Mouse (Mus musculus): ENCODE measurements around the gene Rgl2. TPM values are rescaled to one million over a fixed set of nuclear protein-coding genes. Genes with fewer than 3 reads are reported as not detected.

Gene Rgl2
- polyA plus RNA-seq, 1 experiment from 2014 or later, result 69.9 TPM

GRCm38 (mm10) chr17:33930280-33931158 is 1.2 kb downstream of the Rgl2 start:
- Histone ChIP-seq H3K27ac (replicated peaks) (peak overlapping the region; percentile 88), H3K4me1 (peaks cover 23% of the 10 kb centered on the region), H3K9me3 (no peaks in the 10 kb centered on the region), H3K4me2 (replicated peaks) (peak overlapping the region; percentile 97), H3K36me3 (peaks cover 40% of the 10 kb centered on the region), H3K4me3 (peak overlapping the region; percentile 81), H3K27me3 (no peaks in the 10 kb centered on the region), H3K9ac (replicated peaks) (peak overlapping the region; percentile 90)
- under 1% methylated on average over 45 of the region's 45 CpGs for WGBS
- ATAC-seq (ENCODE audit: low FRiP score, low read depth), result no peak; the same call in 1 of the 2 replicates

DNA sequence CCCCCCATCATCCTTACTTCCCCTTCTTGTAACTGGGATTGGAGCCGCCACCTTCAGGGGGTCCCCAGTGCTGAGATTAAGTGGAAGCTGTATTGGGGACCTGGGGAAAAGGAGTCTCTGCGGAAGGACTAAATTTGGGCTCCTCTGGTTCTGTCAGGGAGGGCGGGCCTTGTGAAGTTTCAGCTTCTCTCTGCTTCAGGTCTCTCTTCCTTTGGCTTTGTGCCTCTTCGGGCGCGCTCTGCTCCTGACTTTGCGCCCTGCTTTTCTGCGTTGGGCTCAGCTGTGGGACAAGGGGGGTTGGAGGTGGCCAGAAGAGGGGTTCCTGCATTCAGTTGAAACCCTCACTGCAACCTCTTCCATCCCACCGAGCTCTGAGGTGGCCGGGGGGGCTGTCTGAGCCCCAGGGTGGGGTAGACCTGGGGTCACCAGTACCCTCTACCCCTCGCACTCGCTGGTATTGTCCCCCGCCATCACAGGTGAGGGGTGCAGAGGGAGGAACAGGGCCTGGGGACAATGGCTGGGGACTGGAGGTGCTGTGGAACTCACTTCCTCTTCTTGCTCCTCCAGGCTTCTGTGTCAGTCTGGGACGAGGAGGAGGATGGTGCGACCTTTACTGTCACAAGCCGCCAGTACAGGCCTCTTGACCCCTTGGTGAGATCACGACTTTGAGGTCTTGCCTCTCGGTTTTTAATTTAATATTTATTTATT is 2.0 kb downstream of the Rgl2 start:
- no peak for ATAC-seq (ENCODE audit: low FRiP score, low read depth)
- Histone ChIP-seq H3K27ac (replicated peaks) (no peak overlapping the region), H3K9ac (replicated peaks) (peak overlapping the region; percentile 90), H3K4me2 (replicated peaks) (peak overlapping the region; percentile 97), H3K27me3 (no peaks in the 10 kb centered on the region), H3K36me3 (peaks cover 47% of the 10 kb centered on the region), H3K4me3 (peak overlapping the region; percentile 81), H3K4me1 (peaks cover 23% of the 10 kb centered on the region), H3K9me3 (no peaks in the 10 kb centered on the region)
- 35% methylated on average over 18 of the region's 18 CpGs for WGBS

DNA sequence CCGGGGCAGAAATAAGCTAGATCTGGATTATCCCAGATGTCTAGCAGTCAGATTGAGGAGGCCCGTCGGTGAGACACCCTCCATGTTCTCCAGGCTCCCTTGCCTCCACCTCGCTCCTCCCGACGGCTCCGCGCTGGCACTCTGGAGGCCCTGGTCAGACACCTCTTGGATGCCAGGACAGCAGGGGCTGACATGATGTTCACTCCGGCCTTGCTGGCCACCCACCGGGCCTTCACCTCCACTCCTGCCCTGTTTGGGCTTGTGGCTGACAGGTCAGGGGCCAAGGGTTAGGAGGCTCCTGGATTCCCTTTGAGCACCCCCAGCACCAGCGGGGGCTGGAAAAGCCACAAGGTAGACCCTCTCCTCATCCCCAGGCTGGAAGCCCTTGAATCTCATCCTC is 2.6 kb downstream of the Rgl2 start:
- H3K27me3 ChIP-seq, result no peaks in the 10 kb centered on the region
- peaks cover 23% of the 10 kb centered on the region for H3K4me1 ChIP-seq
- no peak overlapping the region for H3K4me2 ChIP-seq (replicated peaks)
- 89% methylated on average over 11 of the region's 11 CpGs for WGBS
- no peaks in the 10 kb centered on the region for H3K9me3 ChIP-seq
- no peak overlapping the region for H3K4me3 ChIP-seq
- H3K27ac ChIP-seq (replicated peaks), result no peak overlapping the region
- no peak for ATAC-seq (ENCODE audit: low FRiP score, low read depth)
- H3K9ac ChIP-seq (replicated peaks), result no peak overlapping the region
- peaks cover 48% of the 10 kb centered on the region for H3K36me3 ChIP-seq

GRCm38 (mm10) chr17:33932448-33932847 is 3.1 kb downstream of the Rgl2 start:
- no peak overlapping the region for H3K4me3 ChIP-seq
- peaks cover 23% of the 10 kb centered on the region for H3K4me1 ChIP-seq
- WGBS, result 85% methylated on average over 14 of the region's 14 CpGs
- H3K4me2 ChIP-seq (replicated peaks), result no peak overlapping the region
- no peak overlapping the region for H3K9ac ChIP-seq (replicated peaks)
- peaks cover 50% of the 10 kb centered on the region for H3K36me3 ChIP-seq
- ATAC-seq (ENCODE audit: low FRiP score, low read depth), result no peak
- no peaks in the 10 kb centered on the region for H3K27me3 ChIP-seq
- H3K9me3 ChIP-seq, result no peaks in the 10 kb centered on the region
- no peak overlapping the region for H3K27ac ChIP-seq (replicated peaks)

- H3K4me3 ChIP-seq, result no peak overlapping the region
These were observed 3.6 kb downstream of the Rgl2 start for GRCm38 (mm10) chr17:33932970-33933369.

GRCm38 (mm10) chr17:33935422-33936055 is 6.2 kb downstream of the Rgl2 start:
- no peak for ATAC-seq (ENCODE audit: low FRiP score, low read depth)
- H3K4me1 ChIP-seq, result peaks cover 20% of the 10 kb centered on the region
- H3K4me2 ChIP-seq (replicated peaks), result no peak overlapping the region
- no peaks in the 10 kb centered on the region for H3K9me3 ChIP-seq
- H3K27ac ChIP-seq (replicated peaks), result no peak overlapping the region
- no peaks in the 10 kb centered on the region for H3K27me3 ChIP-seq
- 88% methylated on average over 21 of the region's 21 CpGs for WGBS
- H3K9ac ChIP-seq (replicated peaks), result no peak overlapping the region
- H3K36me3 ChIP-seq, result peaks cover 62% of the 10 kb centered on the region
- H3K4me3 ChIP-seq, result no peak overlapping the region

More at GRCm38 (mm10) chr17:33932970-33933369, 3.6 kb downstream of the Rgl2 start:
- Histone ChIP-seq H3K4me1 (peaks cover 20% of the 10 kb centered on the region), H3K9me3 (no peaks in the 10 kb centered on the region), H3K27me3 (no peaks in the 10 kb centered on the region), H3K27ac (replicated peaks) (no peak overlapping the region), H3K36me3 (peaks cover 52% of the 10 kb centered on the region), H3K4me2 (replicated peaks) (no peak overlapping the region), H3K9ac (replicated peaks) (no peak overlapping the region)
- no peak for ATAC-seq (ENCODE audit: low FRiP score, low read depth)
- WGBS, result 91% methylated on average over 15 of the region's 15 CpGs

DNA sequence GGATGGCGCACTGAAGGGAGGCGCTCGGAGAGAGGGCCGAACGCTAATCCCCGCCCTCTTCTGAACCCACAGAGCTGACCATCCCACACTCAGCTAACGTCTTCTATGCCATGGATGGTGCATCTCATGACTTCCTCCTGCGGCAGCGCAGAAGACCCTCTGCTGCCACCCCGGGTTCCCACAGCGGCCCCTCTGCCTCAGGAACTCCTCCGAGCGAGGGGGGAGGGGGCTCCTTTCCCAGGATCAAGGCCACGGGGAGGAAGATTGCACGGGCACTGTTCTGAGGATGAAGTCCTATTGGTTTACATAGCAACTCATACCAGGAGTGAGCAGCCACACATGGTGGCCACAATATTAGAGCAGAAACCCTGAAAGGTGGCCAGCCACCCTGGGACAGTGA is 7.7 kb downstream of the Rgl2 start:
- Histone ChIP-seq H3K27me3 (no peaks in the 10 kb centered on the region), H3K27ac (replicated peaks) (no peak overlapping the region), H3K4me3 (no peak overlapping the region), H3K9me3 (no peaks in the 10 kb centered on the region), H3K4me1 (peaks cover 23% of the 10 kb centered on the region), H3K4me2 (replicated peaks) (no peak overlapping the region), H3K9ac (replicated peaks) (no peak overlapping the region), H3K36me3 (peaks cover 60% of the 10 kb centered on the region)
- no peak for ATAC-seq (ENCODE audit: low FRiP score, low read depth)
- 91% methylated on average over 15 of the region's 15 CpGs for WGBS

GRCm38 (mm10) chr17:33938783-33939182 is 9.4 kb downstream of the Rgl2 start:
- Histone ChIP-seq H3K9me3 (no peaks in the 10 kb centered on the region), H3K27ac (replicated peaks) (no peak overlapping the region), H3K27me3 (no peaks in the 10 kb centered on the region), H3K36me3 (peaks cover 54% of the 10 kb centered on the region), H3K9ac (replicated peaks) (no peak overlapping the region), H3K4me1 (peaks cover 24% of the 10 kb centered on the region), H3K4me2 (replicated peaks) (peak overlapping the region; percentile 99; the same call in 1 of the 2 replicates), H3K4me3 (no peak overlapping the region)
- 82% methylated on average over 11 of the region's 11 CpGs for WGBS
- no peak for ATAC-seq (ENCODE audit: low FRiP score, low read depth)

DNA sequence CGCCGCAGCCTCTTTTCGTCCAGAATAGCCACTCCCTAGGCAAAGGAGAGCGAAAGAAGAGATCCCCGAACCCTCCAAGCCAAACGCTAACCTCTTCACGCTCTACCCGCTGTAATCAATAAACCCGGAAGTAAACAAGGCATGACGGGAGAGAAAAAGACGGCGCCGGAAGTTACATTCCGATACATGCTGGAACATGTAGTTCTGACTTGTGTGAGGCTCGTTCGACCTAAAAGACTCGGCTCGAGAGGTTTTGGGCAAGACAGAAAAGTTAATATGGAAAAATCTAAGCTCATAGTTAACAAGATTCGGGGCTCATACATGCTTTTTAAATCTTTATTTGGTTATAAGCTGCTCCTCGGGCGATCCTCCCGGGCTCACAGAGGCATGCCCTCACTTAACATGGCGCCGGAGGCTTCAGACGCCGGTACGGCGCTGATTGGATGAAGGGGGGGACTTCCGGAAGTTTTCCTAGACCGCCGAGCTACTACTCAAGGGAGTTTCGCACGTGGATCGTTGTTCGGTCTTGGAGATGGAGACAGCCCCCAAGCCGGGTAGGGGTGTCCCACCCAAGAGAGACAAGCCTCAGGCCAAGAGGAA is 11.0 kb downstream of the Rgl2 start, which contains the start of the genes Pfdn6 and Wdr46:
TSS of gene Pfdn6 (minus strand) at position 138 of the 600 bp plus-strand sequence.
TSS of gene Wdr46 (plus strand) at position 455 of the 600 bp plus-strand sequence.
- Histone ChIP-seq H3K9ac (replicated peaks) (peak within 1 kb of the TSS; percentile 79), H3K27ac (replicated peaks) (0 out of 2 replicates have a peak within 1 kb of the TSS, but pooled peaks have one; percentile 16), H3K4me2 (replicated peaks) (peak within 1 kb of the TSS; percentile 99), H3K4me1 (peaks cover 24% of the 10 kb centered on the region), H3K36me3 (peaks cover 59% of the 10 kb centered on the region), H3K27me3 (no peaks in the 10 kb centered on the region), H3K9me3 (no peaks in the 10 kb centered on the region), H3K4me3 (peak within 1 kb of the TSS; percentile 91)
- ATAC-seq (ENCODE audit: low FRiP score, low read depth), result peak; percentile 90
- WGBS, result under 1% methylated on average over 36 of the region's 36 CpGs

DNA sequence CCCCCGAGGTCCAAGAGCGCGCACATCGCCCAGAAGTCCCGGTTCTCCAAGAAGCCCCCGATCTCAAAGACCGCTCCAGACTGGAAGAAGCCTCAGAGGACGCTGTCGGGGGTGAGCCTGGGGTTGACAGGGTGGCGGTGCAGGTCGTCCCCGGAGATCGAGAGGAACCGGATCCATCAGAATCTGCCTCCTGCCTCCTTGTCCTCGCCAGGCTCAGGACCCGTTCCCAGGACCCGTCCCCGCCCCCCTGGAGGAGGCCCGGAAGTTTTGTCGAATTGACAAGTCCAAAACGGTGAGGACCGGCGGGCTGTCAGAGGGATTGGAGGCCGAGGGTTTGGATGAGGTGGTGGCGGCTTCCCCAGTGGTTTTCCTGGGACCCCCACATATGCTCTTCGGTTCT is 11.6 kb downstream of the Rgl2 start:
- peak; percentile 5; the same call in 1 of the 2 replicates for ATAC-seq (ENCODE audit: low FRiP score, low read depth)
- H3K4me1 ChIP-seq, result peaks cover 24% of the 10 kb centered on the region
- H3K36me3 ChIP-seq, result peaks cover 59% of the 10 kb centered on the region
- 3% methylated on average over 26 of the region's 26 CpGs for WGBS
- peak overlapping the region; percentile 99 for H3K4me2 ChIP-seq (replicated peaks)
- H3K4me3 ChIP-seq, result peak overlapping the region; percentile 91
- H3K9ac ChIP-seq (replicated peaks), result peak overlapping the region; percentile 79
- H3K27ac ChIP-seq (replicated peaks), result no peak overlapping the region
- no peaks in the 10 kb centered on the region for H3K9me3 ChIP-seq
- H3K27me3 ChIP-seq, result no peaks in the 10 kb centered on the region

DNA sequence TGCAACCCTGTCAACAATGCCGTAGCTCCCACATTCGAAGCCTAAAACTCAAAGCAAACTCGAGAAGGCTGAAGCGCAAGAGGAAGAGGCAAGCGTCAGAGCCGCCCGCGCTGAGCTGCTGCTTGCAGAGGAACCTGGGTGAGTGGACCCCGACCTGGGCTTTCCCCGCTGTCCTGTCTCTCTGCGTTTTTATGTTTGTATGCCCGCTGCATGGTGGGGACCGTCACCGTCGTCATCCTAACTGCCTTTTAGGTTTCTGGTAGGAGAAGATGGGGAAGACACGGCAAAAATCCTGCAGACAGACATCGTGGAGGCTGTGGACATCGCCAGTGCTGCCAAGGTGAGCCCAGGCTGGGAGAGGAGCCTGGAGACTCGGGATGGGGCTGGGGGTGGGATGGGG is 12.0 kb downstream of the Rgl2 start:
- 65% methylated on average over 19 of the region's 19 CpGs for WGBS
- no peaks in the 10 kb centered on the region for H3K9me3 ChIP-seq
- peak overlapping the region; percentile 91 for H3K4me3 ChIP-seq
- peaks cover 24% of the 10 kb centered on the region for H3K4me1 ChIP-seq
- ATAC-seq (ENCODE audit: low FRiP score, low read depth), result no peak
- H3K9ac ChIP-seq (replicated peaks), result peak overlapping the region; percentile 79
- peak overlapping the region; percentile 99 for H3K4me2 ChIP-seq (replicated peaks)
- no peak overlapping the region for H3K27ac ChIP-seq (replicated peaks)
- H3K36me3 ChIP-seq, result peaks cover 60% of the 10 kb centered on the region
- no peaks in the 10 kb centered on the region for H3K27me3 ChIP-seq
